Mouse (Mus musculus): ENCODE data around the gene Pdzd2. TPM values are rescaled to one million over a fixed set of nuclear protein-coding genes. Genes with fewer than 3 reads are reported as not detected.

The Pdzd2 gene
- polyA plus RNA-seq, 1 experiment, result 4.6 TPM

GRCm38 (mm10) chr15:12763147-12763546 is 23.4 kb upstream of the Pdzd2 start:
- H3K27ac ChIP-seq (ENCODE audit: control insufficient read depth, insufficient read depth, low read depth, low read length, poor library complexity), result no peak overlapping the region
- no peak for TF ChIP-seq POLR2A (IDR thresholded peaks at IDR 0.05; ENCODE audit: borderline replicate concordance, control insufficient read depth, low read depth, low read length)
- TF ChIP-seq CTCF (IDR thresholded peaks at IDR 0.05; ENCODE audit: control insufficient read depth, insufficient read depth, low read length), result no peak
- WGBS, result 79% methylated on average over 10 of the region's 10 CpGs

GRCm38 (mm10) chr15:12762258-12762913 is 22.7 kb upstream of the Pdzd2 start:
- no peak for TF ChIP-seq CTCF (IDR thresholded peaks at IDR 0.05; ENCODE audit: control insufficient read depth, insufficient read depth, low read length)
- no peak for TF ChIP-seq POLR2A (IDR thresholded peaks at IDR 0.05; ENCODE audit: borderline replicate concordance, control insufficient read depth, low read depth, low read length)
- Histone ChIP-seq H3K4me1 (ENCODE audit: control insufficient read depth, insufficient read depth, low read length) (no peaks in the 10 kb centered on the region), H3K4me3 (replicated peaks; ENCODE audit: control insufficient read depth, low read depth, low read length) (no peak overlapping the region), H3K27ac (ENCODE audit: control insufficient read depth, insufficient read depth, low read depth, low read length, poor library complexity) (no peak overlapping the region)
- 84% methylated on average over 11 of the region's 11 CpGs for WGBS

More at GRCm38 (mm10) chr15:12763147-12763546, 23.4 kb upstream of the Pdzd2 start:
- H3K4me1 ChIP-seq (ENCODE audit: control insufficient read depth, insufficient read depth, low read length), result no peaks in the 10 kb centered on the region
- no peak overlapping the region for H3K4me3 ChIP-seq (replicated peaks; ENCODE audit: control insufficient read depth, low read depth, low read length)

DNA sequence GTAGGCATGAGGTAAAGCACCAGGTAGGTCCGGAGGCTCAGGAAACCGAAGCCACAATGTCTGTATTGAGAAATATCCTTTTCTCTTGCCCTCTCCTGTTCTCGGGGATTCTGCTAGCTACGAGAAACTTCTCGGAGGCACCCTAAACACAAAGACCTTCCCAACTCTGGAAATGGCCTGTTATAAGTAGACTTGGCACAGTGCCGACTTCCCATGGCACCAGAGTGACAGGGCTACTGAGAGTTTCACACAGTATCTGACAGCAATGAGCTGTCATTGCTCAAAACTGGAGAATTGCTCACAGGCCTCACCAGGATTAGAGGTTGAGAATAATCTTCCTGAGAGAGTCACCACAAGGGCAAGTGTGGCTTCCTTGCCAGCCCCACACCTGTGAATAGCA is 21.0 kb upstream of the Pdzd2 start:
- H3K27ac ChIP-seq (ENCODE audit: control insufficient read depth, insufficient read depth, low read depth, low read length, poor library complexity), result no peak overlapping the region
- no peak overlapping the region for H3K4me3 ChIP-seq (replicated peaks; ENCODE audit: control insufficient read depth, low read depth, low read length)
- TF ChIP-seq POLR2A (IDR thresholded peaks at IDR 0.05; ENCODE audit: borderline replicate concordance, control insufficient read depth, low read depth, low read length) (no peak), CTCF (IDR thresholded peaks at IDR 0.05; ENCODE audit: control insufficient read depth, insufficient read depth, low read length) (no peak)
- H3K4me1 ChIP-seq (ENCODE audit: control insufficient read depth, insufficient read depth, low read length), result no peaks in the 10 kb centered on the region
- WGBS, result 54% methylated on average over 6 of the region's 6 CpGs

DNA sequence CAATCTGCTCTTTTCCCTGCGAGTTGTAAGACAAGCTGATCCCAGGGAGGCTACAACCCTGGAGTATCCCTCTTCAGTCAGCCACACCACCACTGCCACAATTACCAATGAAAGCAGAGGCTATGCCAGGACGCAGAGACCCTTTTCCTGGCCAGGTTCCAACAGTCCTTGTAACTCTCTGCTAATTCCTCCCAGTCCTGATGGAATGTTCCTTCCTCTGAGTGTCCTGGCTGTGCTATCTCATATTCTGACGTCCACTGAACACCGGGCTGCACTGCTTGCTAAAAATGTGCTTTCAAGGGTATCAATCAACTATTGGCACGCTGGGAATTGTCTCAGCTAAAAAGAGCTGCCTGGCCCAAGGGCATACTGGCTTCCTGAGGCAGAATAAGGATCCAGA is 18.7 kb upstream of the Pdzd2 start:
- no peak overlapping the region for H3K27ac ChIP-seq (ENCODE audit: control insufficient read depth, insufficient read depth, low read depth, low read length, poor library complexity)
- H3K4me1 ChIP-seq (ENCODE audit: control insufficient read depth, insufficient read depth, low read length), result no peaks in the 10 kb centered on the region
- WGBS, result 67% methylated on average over 5 of the region's 5 CpGs
- H3K4me3 ChIP-seq (replicated peaks; ENCODE audit: control insufficient read depth, low read depth, low read length), result no peak overlapping the region
- TF ChIP-seq POLR2A (IDR thresholded peaks at IDR 0.05; ENCODE audit: borderline replicate concordance, control insufficient read depth, low read depth, low read length) (no peak), CTCF (IDR thresholded peaks at IDR 0.05; ENCODE audit: control insufficient read depth, insufficient read depth, low read length) (no peak)

DNA sequence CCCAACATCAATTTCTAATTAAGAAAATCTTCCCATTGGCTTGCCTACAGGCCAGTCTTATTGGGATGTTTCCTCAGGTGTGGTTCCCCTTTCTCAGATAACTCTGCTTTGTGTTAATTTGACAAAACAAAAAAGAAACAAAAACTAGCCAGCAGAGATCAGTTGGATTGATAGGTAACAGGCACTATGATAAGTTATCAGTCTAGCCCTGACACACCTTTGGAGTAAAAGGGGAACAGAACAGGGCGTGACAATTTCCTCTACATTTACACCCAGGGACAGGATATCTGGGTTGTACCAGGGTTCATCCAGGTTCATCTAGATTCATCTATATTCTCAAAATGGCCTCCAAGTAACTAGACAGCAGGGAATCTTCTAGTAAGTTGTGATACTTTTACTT is 18.0 kb upstream of the Pdzd2 start:
- WGBS, result 55% methylated on average over 1 of the region's 1 CpGs
- no peaks in the 10 kb centered on the region for H3K4me1 ChIP-seq (ENCODE audit: control insufficient read depth, insufficient read depth, low read length)
- no peak overlapping the region for H3K27ac ChIP-seq (ENCODE audit: control insufficient read depth, insufficient read depth, low read depth, low read length, poor library complexity)
- no peak for TF ChIP-seq POLR2A (IDR thresholded peaks at IDR 0.05; ENCODE audit: borderline replicate concordance, control insufficient read depth, low read depth, low read length)
- TF ChIP-seq CTCF (IDR thresholded peaks at IDR 0.05; ENCODE audit: control insufficient read depth, insufficient read depth, low read length), result no peak
- H3K4me3 ChIP-seq (replicated peaks; ENCODE audit: control insufficient read depth, low read depth, low read length), result no peak overlapping the region

DNA sequence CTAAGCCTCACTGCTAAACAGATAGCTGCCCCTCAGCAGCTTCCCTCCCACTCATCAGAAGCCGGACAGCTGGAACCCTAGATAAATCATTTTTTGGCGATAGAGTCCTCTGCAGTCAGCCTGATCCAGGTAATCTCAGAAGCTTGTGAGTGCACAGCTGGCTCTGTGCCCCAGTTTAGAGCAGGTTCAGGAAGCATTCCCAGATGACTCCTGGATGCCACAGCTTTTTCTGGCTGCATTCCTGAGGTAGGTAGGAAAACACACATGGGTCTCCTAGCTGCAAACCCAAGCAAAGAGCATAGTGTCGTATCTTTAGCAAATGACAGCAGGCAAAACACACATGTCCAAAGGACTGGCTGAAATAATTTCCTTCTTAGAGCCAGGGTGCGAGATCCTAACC is 13.5 kb upstream of the Pdzd2 start:
- Histone ChIP-seq H3K27ac (ENCODE audit: control insufficient read depth, insufficient read depth, low read depth, low read length, poor library complexity) (no peak overlapping the region), H3K4me1 (ENCODE audit: control insufficient read depth, insufficient read depth, low read length) (no peaks in the 10 kb centered on the region), H3K4me3 (replicated peaks; ENCODE audit: control insufficient read depth, low read depth, low read length) (no peak overlapping the region)
- WGBS, result 64% methylated on average over 4 of the region's 4 CpGs
- no peak for TF ChIP-seq POLR2A (IDR thresholded peaks at IDR 0.05; ENCODE audit: borderline replicate concordance, control insufficient read depth, low read depth, low read length)
- no peak for TF ChIP-seq CTCF (IDR thresholded peaks at IDR 0.05; ENCODE audit: control insufficient read depth, insufficient read depth, low read length)

DNA sequence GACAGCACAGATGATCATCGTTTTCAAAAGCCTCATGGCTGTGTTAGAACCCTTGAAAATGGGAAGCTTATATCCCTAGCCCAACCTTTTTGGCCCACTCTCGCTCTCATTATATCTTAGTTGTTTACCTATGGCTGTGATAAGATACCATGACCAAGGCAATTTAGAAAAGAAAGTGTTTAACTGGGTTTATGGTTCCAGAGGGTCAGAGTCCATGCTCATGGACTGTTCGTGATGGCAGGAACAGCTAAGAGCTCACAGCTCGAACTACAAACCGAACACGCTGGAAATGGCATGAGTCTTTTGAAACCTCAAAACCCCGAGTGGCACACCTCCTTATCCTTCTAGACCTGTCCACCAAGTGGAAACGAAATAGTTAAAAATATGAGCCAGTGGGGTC is 11.2 kb upstream of the Pdzd2 start:
- TF ChIP-seq CTCF (IDR thresholded peaks at IDR 0.05; ENCODE audit: control insufficient read depth, insufficient read depth, low read length) (no peak), POLR2A (IDR thresholded peaks at IDR 0.05; ENCODE audit: borderline replicate concordance, control insufficient read depth, low read depth, low read length) (no peak)
- WGBS, result 77% methylated on average over 8 of the region's 8 CpGs

DNA sequence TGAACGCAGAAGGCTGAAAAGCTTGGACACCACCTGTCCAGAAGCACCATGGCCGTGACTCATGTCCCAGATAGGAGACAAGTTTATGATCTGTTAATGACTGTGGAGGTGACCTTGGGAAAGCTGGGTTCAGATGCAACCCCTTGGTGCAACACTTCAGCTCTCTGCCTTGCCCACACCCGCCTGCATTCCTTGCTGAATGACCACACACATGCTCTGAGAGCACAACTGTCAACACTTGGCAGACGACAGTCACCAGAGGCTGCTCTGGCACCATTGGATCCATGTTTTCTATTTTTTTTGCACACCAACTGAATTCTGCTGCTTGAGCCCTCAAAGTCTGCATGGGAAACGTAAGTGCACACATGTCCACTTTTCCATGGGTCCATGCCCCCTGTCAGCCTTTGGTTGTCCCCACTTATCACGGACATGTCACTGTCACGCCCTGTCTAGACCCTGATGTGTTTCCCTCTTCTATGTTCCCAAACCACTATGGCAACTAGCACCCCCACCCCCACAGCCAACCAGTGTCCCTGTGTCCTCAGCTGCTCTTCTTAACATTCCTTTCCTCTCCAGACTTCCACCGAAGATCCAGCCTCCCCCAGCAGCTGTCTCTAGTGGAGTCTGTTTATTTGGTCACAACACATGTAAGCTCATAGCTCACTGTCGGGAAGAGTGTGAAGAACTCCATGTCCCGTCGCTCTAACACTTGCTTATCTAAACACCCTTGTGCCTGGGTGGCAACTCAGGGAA is 10.0 kb upstream of the Pdzd2 start:
- no peak overlapping the region for H3K4me3 ChIP-seq (replicated peaks; ENCODE audit: control insufficient read depth, low read depth, low read length)
- H3K4me1 ChIP-seq (ENCODE audit: control insufficient read depth, insufficient read depth, low read length), result no peaks in the 10 kb centered on the region
- TF ChIP-seq POLR2A (IDR thresholded peaks at IDR 0.05; ENCODE audit: borderline replicate concordance, control insufficient read depth, low read depth, low read length) (no peak), CTCF (IDR thresholded peaks at IDR 0.05; ENCODE audit: control insufficient read depth, insufficient read depth, low read length) (no peak)
- H3K27ac ChIP-seq (ENCODE audit: control insufficient read depth, insufficient read depth, low read depth, low read length, poor library complexity), result no peak overlapping the region
- 70% methylated on average over 11 of the region's 11 CpGs for WGBS

More for the DNA sequence above, 11.2 kb upstream of the Pdzd2 start:
- Histone ChIP-seq H3K27ac (ENCODE audit: control insufficient read depth, insufficient read depth, low read depth, low read length, poor library complexity) (no peak overlapping the region), H3K4me1 (ENCODE audit: control insufficient read depth, insufficient read depth, low read length) (no peaks in the 10 kb centered on the region), H3K4me3 (replicated peaks; ENCODE audit: control insufficient read depth, low read depth, low read length) (no peak overlapping the region)

Data from bone marrow, adult 2 months (tissue).